Mouse (Mus musculus) megakaryocyte progenitor cell, adult 5-6 weeks (primary cell): ENCODE data around the gene Il3. TPM values are rescaled to one million over a fixed set of nuclear protein-coding genes. Genes with fewer than 3 reads are reported as not detected.

Source experiments
- ATAC-seq: replicated peaks from 2 replicates; pipeline ENCODE4 v1.8.0; 2016; ENCODE audit warnings: mild to moderate bottlenecking, moderate TSS enrichment, inconsistent platforms; ENCODE audit not compliant: poor library complexity
- total RNA-seq, 2 experiments: library from RNA; stranded (forward) in 1 of 2; stranded (reverse) in 1 of 2; fragments of 157-497, 149-512 nt in 1 of 2; fragments of 200-1000 nt in 1 of 2; gene quantifications; 2 replicates each; pipeline versions ENCODE4 v1.2.3 to v1.2.4; 2015 to 2017

The Il3 gene
- total RNA-seq, 2 experiments from 2014 or later, result not detected

GRCm38 (mm10) chr11:54219191-54219590 lies 47.9 kb downstream of the Il3 start:
- ATAC-seq, result peak; percentile 45

DNA sequence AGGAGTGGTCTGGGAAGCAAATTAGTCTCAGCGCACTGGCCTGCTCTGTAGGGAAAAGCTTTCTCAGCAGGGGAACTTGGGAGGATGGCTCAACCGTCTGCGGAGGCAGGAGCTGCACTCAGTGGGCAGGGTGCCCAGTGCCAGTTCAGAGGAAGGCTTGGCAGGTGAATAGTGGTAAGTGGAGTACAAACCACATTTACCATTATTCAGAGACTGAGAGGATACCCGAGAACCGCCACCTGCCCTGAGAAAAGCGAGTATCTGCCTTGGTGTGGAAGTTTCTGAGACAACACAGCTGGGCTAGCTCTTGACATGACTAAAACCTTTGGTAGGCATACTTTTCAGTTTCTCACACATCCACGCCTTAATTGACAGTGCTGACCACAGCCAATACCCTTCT lies 49.7 kb downstream of the Il3 start:
- no peak for ATAC-seq

- ATAC-seq, result no peak
Measured at GRCm38 (mm10) chr11:54216091-54216490, 51.0 kb downstream of the Il3 start.

Other genes starting within 250 kb of the Il3 start
- gene Slc22a4, start 239.2 kb downstream of the Il3 start, total RNA-seq (2015), result 22.2 and 23.6 TPM in 2 replicates
- 15.3 and 22.6 TPM in 2 replicates for gene Slc22a4, start 239.2 kb downstream of the Il3 start, total RNA-seq (2017)
- not detected in 2 replicates for gene Pdlim4, start 198.3 kb downstream of the Il3 start, total RNA-seq (2015)
- 0.17 TPM in 1 of 2 replicates, not detected in the other for gene Pdlim4, start 198.3 kb downstream of the Il3 start, total RNA-seq (2017)
- gene P4ha2, start 167.2 kb downstream of the Il3 start, total RNA-seq (2015), result 0.05 and 0.15 TPM in 2 replicates
- 0.21 and 0.44 TPM in 2 replicates for gene P4ha2, start 167.2 kb downstream of the Il3 start, total RNA-seq (2017)
- gene Csf2, start 17.6 kb downstream of the Il3 start, total RNA-seq (2015), result not detected in 2 replicates
- not detected in 2 replicates for gene Csf2, start 17.6 kb downstream of the Il3 start, total RNA-seq (2017)
- gene Acsl6, start 36.5 kb upstream of the Il3 start, total RNA-seq (2015), result 0.86 and 3.2 TPM in 2 replicates
- 1.2 and 3.5 TPM in 2 replicates for gene Acsl6, start 36.5 kb upstream of the Il3 start, total RNA-seq (2017)
- not detected in 2 replicates for gene Meikin, start 103.4 kb upstream of the Il3 start, total RNA-seq (2015)
- gene Meikin, start 103.4 kb upstream of the Il3 start, total RNA-seq (2017), result not detected in 2 replicates
- 36.0 and 36.8 TPM in 2 replicates for gene Fnip1, start 170.9 kb upstream of the Il3 start, total RNA-seq (2015)
- 31.4 and 32.4 TPM in 2 replicates for gene Fnip1, start 170.9 kb upstream of the Il3 start, total RNA-seq (2017)